Mouse (Mus musculus): ENCODE data around the gene Srrt.

Srrt gene

GRCm38 (mm10) chr5:137307071-137307912, at the start of gene Srrt:
TSS of gene Srrt (minus strand) at chr5:137307674.
- peak; percentile 99 for DNase-seq (ENCODE audit: low read depth, low spot score)

DNA sequence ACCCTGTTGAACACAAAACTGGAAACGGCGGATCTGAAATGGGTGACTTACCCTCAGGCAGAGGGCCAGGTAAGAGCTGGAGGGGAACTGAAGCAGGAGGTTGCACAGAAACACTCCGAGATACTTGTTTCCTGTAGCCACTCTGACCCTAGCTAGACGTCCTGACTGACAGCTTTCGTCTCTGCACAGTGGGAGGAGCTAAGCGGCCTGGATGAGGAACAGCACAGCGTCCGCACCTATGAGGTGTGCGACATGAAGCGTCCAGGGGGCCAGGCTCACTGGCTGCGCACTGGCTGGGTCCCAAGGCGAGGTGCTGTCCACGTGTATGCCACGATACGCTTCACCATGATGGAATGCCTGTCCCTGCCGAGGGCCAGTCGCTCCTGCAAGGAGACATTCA, 46.6 kb upstream of the Srrt start:
- DNase-seq (ENCODE audit: low read depth, low spot score): no peak

GRCm38 (mm10) chr5:137352011-137352975, 44.8 kb upstream of the Srrt start:
- DNase-seq (ENCODE audit: low read depth, low spot score): no peak

DNA sequence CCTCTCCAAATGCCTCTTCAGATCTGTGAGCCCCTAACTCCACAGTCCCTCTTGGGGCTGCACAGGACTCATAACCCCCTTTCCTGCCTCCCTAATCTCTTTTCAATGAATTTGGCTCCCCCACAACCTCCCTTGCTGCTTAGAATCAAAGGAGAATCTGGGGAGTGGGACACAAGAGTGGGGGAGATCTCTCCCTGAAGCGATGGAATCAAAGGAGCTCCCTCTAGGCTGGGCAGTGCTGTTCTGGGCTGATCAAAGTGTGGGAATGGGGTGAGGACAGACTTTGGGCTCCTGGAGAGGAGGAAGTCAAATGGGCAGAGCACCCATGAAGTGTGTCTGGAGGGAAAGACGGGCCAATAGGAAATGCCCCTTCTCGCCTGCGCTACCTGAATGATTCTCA, 43.9 kb upstream of the Srrt start:
- DNase-seq (ENCODE audit: low read depth, low spot score): no peak

DNA sequence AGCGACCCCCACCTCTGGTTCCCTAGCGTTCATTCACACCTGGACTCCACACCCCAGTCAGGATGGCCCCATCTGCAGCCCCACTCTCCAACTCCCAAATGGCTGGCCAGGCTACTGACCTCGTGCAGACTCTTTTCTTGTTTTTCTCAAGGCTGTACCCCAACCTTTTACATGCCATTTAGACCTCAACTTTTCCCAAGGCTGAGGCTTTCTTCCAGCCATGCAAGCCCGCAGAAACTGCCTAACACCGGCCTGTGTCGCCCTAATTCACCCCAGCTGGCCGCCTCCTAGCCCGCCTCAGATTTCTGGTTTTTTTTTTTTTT, 43.5 kb upstream of the Srrt start:
- DNase-seq (ENCODE audit: low read depth, low spot score): no peak

- DNase-seq (ENCODE audit: low read depth, low spot score): no peak
Observed at GRCm38 (mm10) chr5:137350205-137351057, 43.0 kb upstream of the Srrt start.

- peak; percentile 19 for DNase-seq (ENCODE audit: low read depth, low spot score)
Observed at GRCm38 (mm10) chr5:137349384-137350204, 42.1 kb upstream of the Srrt start, which contains the start of gene Ephb4. TSS of gene Ephb4 (plus strand) at chr5:137350109.

DNA sequence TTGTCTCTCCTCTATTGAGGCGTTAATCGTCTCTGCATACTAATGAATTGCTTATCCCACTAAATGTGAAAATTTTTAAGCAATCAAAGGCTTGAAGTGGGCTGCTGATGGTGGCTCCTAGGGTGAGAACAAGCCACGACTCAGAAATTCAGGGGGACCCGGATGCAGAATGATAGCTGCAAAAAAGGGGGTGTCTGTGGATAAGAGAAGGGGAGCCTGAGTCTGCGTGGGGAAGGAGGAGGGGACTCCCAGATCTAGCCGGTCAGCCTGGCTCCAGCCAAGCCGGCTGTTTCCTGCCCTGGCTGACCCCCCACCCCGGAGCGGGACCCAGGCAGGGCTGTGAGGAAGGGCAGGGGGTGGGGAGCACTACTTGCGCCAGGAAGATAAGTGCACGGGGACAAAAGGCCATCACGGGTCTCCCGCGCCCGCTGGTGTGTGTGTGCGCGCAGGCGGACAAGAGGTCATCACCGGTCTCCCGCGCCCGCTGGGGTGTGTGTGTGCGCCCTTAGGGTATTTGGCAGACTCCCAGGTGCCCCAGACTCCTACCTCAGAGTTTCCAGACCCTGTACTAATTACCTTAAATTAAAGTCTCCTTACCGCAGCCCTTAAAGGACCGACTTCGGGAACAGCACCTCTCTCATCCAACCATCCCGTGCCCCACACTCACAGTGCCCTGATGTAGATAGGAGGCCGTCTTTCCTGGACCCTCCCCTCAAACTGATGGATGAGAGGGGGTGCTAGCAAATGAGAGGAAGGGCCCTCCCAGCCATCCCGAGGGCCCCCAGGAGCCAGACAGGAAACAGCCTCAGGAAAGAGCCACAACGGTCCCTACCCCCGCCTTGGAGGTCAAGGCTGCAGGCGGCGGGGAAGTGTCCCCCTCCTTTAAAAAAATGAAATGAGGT, 41.3 kb upstream of the Srrt start:
- no peak for DNase-seq (ENCODE audit: low read depth, low spot score)

DNA sequence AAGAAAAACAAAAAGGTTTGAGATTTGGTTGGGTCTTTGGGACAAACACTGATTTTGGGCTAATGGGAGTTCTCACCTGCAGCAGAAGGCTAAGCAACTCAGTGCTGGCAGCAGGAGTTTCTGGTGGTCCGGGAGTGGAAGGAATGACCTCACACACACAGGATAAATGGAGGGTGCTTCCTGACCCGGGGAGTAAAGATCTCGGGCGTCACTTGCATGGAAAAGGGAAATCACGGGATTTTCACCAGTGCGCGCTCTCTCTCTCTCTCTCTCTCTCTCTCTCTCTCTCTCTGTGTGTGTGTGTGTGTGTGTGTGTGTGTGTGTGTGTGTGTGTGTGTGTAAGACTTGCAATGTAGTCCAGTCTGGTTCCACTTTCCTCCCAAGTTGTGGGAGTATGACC, 40.4 kb upstream of the Srrt start:
- no peak for DNase-seq (ENCODE audit: low read depth, low spot score)

DNA sequence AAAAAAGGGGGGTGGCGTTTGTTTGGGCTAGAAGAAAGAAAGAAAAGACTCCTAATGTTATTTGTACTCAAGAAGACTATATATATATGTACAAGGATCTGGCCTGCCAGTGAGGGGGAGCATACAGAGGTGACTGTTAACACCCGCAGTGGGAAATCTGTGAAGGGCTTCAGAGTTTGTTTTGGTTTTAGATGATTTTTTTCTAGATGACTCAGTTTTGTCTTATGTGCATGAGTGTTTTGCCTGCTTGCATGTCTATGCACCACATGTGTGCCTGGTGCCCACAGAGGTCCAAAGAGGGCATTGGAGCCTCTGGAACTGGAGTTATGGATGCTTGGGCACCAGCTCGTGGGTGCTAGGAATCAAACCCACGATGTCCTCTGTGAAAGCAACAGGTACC, 39.5 kb upstream of the Srrt start:
- DNase-seq (ENCODE audit: low read depth, low spot score): no peak

GRCm38 (mm10) chr5:137346388-137346787, 38.9 kb upstream of the Srrt start:
- no peak for DNase-seq (ENCODE audit: low read depth, low spot score)

- no peak for DNase-seq (ENCODE audit: low read depth, low spot score)
Observed at GRCm38 (mm10) chr5:137345821-137346220, 38.3 kb upstream of the Srrt start.

DNA sequence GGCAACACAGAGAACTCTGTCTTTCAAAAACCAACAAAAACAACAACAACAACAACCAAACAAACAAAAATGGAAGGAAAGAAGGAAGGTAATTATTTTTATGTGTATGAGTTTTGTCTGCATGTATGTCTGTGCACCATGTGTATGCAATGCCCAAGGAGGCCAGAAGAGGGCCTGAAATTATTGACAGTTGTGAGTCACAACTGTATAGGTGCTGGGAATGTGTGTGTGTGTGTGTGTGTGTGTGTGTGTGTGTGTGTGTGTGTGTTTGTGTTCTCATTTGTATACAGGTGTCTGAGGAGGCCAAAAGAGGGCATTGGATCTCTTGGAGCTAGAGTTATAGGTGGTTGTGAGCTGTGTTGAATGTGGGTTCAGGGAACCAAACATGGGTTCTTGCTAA, 36.4 kb upstream of the Srrt start:
- DNase-seq (ENCODE audit: low read depth, low spot score): no peak

- no peak for DNase-seq (ENCODE audit: low read depth, low spot score)
Observed at GRCm38 (mm10) chr5:137343412-137343811, 35.9 kb upstream of the Srrt start.

- DNase-seq (ENCODE audit: low read depth, low spot score): no peak
Observed at GRCm38 (mm10) chr5:137342407-137343012, 35.0 kb upstream of the Srrt start.

- no peak for DNase-seq (ENCODE audit: low read depth, low spot score)
Observed at GRCm38 (mm10) chr5:137340222-137340621, 32.7 kb upstream of the Srrt start.

GRCm38 (mm10) chr5:137339290-137339979, 32.0 kb upstream of the Srrt start:
- peak; percentile 68 for DNase-seq (ENCODE audit: low read depth, low spot score)

DNA sequence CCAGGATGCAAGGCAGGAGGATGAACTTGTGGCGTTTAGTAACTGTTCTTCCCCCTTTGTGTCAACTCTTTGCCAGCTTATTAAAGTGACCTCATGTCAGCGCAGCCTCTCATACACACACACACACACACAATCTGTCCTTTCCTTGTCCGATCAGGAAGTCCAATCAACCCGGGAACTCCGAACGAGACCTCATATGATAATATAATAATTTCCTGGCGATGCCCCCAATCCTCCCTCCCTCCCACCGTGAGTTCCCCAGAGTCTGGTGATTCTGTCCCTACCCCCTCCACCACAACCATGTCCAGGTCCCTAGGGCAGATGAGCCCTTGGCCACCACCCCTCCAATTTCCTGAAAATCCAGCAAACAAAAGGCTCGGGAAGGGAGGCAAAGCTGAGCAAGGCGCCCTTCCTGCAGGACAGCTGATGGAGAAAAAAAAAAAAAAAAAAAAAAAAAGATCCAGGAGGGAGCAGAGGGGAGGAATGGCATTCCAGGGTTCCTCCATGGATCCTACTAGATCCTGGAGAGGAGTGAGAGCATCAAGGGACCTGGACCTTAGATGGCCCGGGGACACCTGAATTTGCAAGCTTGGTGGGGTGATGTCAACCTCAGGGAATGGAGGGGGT, 31.3 kb upstream of the Srrt start:
- no peak for DNase-seq (ENCODE audit: low read depth, low spot score)
